Mouse (Mus musculus) right cerebral cortex, postnatal 4 days (tissue): ENCODE measurements at regions not wholly inside any gene's neighbourhood (a gene's known extent, or its start where the extent isn't known, plus 50 kb on each side); places are given as distances from the start of the nearest gene placed in this dataset.
"Not testable (repeated sequence)": the region's sequence is repeated elsewhere in the genome, so short reads cannot be mapped to it uniquely, and the experiment has no call there.

Experiments
- DNase-seq: peaks from one replicate; pipeline ENCODE4 v3.0.0-alpha.2; 2022

DNA sequence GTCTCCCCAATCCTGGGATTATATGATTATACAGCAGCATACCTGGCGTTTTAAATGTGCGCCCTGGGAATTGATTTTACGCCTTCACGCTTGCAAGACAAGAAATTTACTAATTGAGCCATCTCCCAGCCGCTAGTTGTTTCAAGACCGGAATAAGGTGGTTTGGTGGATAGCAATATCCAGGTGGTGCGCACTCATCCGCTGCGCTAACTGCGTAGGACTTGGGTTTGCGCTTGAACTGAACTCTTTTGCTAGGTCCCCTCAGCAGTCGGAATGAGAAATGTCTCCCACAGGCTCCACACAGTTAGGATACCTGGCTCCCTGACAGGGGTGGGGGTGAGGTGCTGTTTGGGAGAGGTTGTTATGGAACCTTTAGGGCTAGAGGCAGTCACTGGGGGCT lies 136.4 kb upstream of the Rybp start:
- no peak for DNase-seq

GRCm38 (mm10) chr6:100422603-100423002 lies 135.3 kb upstream of the Rybp start:
- DNase-seq = no peak

- no peak for DNase-seq
Observed at GRCm38 (mm10) chr6:100421706-100422578, 134.7 kb upstream of the Rybp start.

DNA sequence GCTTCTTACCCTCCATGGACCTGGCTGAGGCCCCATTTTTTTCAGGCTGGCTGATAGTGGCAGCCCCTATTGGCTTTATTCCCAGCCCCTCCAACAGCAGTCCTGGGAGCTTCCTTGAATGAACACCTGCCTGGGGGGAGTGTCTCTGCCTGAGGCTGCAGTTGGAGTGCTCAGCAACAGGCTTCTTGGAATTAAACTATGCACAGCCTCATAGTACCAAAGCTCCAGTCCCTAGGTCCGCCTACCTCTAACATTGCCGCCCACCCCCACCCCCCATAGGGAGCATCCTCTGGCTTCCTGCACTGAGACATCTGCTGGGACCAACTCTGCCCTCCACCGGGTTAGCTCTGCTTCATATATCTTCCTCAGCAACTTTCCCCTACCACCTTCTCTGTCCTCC lies 133.3 kb upstream of the Rybp start:
- DNase-seq = no peak

GRCm38 (mm10) chr6:100419782-100420540 lies 132.7 kb upstream of the Rybp start:
- DNase-seq = no peak

DNA sequence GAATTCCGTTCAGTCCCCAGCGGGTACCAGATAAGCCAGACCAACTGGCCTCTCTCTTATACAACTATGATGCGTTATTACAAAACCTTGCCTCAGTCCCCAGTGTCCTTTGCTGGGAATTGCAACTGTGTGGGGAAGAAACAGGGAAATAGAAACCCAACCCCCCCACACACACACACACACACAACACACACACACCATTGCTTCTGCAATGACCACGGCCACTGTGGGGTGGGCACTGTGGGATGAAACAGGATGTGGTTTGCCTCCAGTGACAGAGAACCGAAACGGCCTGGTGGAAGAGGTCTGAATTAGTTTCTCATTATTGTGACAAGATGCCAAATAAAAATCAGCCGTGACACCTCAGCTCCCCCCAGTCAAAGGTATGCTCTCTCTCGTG lies 128.8 kb upstream of the Rybp start:
- no peak for DNase-seq

- no peak for DNase-seq
Observed at GRCm38 (mm10) chr6:100415514-100415913, 128.2 kb upstream of the Rybp start.

DNA sequence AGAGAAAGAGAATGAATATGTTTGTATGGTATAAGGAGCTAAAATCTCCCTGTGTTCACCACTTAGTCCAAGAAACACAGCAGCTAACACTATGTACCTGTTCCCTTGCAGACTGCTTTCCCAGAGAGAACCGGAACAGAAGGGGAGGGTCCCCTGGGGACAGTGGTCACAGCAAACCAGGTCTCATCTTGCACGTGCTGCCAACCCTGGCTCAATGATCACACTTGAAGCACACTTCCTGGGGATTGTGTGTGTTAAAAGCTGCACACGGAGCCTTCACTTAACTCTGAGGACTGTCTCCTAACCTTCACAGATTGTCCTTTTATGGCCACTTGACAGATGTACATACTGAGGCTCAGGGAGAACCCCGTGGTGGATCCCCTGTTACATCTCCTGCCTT lies 127.6 kb upstream of the Rybp start:
- DNase-seq = no peak

GRCm38 (mm10) chr6:100412486-100412885 lies 125.2 kb upstream of the Rybp start:
- DNase-seq = no peak

GRCm38 (mm10) chr6:100411968-100412367 lies 124.7 kb upstream of the Rybp start:
- no peak for DNase-seq

GRCm38 (mm10) chr6:100410067-100410631 lies 122.9 kb upstream of the Rybp start:
- no peak for DNase-seq

GRCm38 (mm10) chr6:100408826-100409225 lies 121.5 kb upstream of the Rybp start:
- no peak for DNase-seq

DNA sequence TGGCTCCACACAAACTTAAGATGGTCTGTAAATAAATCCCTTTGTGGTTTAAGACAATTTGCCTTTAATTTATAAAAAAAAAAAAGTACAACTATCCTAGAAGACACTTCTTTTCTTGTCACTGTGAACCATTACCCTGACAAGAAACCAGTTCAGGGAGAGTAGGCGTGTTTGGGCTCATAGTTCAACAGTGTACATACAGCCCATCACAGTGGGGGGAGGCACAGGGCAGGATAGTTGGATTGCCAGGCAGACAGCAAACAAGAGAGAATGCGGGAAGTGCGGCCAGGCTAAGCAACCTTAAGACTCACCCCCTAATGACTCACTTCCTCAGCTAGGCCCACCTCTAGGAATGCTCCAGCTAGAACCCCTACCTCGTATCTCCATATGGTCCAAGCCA lies 119.2 kb upstream of the Rybp start:
- no peak for DNase-seq

- no peak for DNase-seq
Observed at GRCm38 (mm10) chr6:100404161-100404560, 116.9 kb upstream of the Rybp start.

DNA sequence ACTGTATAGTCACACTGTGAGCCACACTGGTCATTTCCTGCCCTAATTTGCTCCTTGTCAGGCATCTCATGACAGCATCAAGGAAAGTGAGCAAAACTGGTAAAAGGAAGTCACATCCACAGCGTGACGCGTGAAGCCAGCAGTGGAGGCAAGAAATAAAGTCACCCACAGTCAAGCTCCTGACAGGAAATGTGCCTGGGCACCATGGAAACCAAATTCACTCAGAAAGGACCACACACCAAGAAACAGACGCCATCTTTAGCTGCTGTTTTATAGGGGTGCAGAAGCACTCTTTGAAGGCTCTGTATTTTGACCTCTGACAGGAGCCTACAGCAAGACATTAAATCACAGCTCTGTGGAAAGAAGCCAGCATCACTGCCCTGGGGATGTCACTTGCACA lies 115.4 kb upstream of the Rybp start:
- DNase-seq = no peak

DNA sequence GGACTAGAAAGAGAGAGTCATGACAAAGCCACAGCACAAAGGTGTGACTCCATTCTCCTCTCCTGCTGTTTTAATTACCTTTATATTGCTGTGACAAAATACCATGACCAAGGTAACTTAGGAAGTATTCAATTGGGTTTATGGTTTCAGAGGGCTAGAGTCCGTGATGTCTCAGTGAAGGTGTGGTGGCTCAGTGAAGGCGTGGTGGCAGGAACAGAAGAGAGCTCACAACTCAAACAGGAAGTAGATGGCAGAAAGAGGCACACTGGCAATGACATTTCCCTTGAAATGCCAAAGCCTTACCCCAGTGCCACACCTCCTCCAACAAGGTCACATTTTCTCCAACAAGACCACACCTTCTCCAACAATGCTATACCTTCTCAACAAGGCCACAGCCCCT lies 114.4 kb upstream of the Rybp start:
- no peak for DNase-seq

- DNase-seq = not testable (repeated sequence)
Observed at GRCm38 (mm10) chr6:100399387-100399786, 112.1 kb upstream of the Rybp start.

- peak; percentile 11 for DNase-seq
Observed at GRCm38 (mm10) chr6:100396311-100397200, 109.3 kb upstream of the Rybp start.

GRCm38 (mm10) chr6:100390258-100390910 lies 103.1 kb upstream of the Rybp start:
- no peak for DNase-seq

DNA sequence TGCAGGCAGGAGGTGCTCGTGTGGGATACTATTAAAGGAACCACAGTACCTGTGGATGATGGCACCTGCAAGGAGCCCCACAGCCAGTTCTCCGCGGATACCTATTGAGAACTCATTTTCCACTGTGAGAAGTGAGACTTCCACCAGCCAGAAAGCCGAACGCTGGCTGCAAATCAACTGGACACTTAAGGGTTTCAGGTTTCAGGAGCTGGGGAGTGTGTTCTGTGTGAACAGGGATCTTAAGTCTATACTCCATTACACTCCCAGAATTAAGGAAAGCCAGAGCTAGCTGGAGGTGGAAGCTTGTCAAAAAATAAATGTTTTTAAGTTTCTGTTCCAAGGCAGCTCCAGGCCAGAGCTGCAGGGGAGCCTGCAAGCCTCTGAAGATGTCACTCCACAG lies 99.8 kb upstream of the Rybp start:
- DNase-seq = no peak

DNA sequence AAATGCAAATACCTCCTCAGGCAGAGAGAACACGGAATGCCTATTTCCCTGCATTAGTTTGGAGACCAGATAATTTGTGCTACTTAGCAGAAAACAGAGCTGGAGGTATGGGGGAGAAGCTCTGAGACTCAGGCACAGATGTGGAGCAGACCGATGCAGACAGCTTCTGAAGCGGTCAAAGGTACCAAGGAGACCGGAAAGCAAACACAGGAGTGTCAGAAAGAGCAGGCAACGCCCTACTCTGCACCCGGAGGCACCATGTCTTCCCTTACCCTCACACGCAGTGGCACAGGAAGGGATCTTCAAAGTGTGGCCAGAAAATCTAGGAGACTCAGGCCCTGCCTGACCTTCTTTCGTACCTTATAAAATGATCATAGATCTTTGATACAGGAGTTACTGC lies 98.4 kb upstream of the Rybp start:
- no peak for DNase-seq

DNA sequence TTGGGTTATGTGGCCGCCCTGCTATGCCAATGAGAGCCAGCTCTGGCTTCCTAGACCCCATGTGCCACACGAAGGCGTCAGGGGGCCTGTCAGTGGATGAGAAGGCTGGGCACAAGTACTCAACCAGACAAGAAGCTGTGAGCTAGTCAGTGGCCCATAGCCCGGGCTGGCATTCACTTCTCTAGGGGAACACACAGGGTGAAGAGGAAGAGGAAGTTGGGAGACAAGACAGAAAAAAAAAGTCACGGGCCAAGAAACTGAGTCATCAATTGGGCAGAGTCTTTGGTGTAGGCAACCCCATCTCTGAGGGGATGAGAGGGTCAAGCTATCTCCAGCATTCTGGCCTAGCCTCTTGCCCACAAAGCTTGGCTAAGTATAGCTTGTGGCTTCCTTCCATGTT lies 93.8 kb upstream of the Rybp start:
- DNase-seq = no peak
